Mouse (Mus musculus): ENCODE measurements at regions not wholly inside any gene's neighbourhood (a gene's known extent, or its start where the extent isn't known, plus 50 kb on each side); places are given as distances from the start of the nearest gene placed in this dataset.

DNA sequence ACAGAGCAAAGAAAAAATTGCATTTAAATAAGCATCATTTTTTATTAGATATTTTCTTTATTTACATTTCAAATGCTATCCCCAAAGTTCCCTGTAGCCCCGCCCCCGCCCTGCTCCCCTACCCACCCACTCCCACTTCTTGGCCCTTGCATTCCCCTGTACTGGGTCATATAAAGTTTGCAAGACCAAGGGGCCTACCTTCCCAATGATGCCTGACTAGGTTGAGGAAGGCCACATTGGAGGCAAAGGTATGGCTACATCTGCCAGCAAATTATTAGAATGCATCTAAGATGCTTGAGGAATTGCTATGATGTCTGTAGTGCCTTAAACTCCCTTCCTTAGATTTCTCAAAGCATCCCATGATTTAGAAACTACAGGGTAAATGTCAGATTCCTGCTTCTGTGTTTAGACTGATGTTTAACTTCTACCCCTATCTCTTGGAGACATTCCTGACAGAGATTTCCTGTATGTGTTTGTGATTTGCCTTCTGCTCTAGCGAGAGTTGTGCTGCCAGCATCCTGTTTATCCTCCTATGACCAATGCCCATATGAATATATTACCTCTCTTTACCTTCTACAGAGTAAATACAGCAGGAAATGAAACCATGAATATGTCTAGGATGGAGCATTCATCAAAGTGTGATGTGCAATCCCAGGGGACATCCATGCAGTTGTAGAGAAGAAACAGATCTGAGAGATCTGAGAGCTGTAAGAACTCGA lies 956.2 kb downstream of the Diaph3 start:
- no peak for TF ChIP-seq GATA1 (IDR thresholded peaks at IDR 0.05; ENCODE audit: borderline replicate concordance, low read length)
- TF ChIP-seq FLI1 (IDR thresholded peaks at IDR 0.05; ENCODE audit: low read length): no peak
